Comparison of ENCODE assay signal across 10 mouse cellular contexts in the genomic region with DNA sequence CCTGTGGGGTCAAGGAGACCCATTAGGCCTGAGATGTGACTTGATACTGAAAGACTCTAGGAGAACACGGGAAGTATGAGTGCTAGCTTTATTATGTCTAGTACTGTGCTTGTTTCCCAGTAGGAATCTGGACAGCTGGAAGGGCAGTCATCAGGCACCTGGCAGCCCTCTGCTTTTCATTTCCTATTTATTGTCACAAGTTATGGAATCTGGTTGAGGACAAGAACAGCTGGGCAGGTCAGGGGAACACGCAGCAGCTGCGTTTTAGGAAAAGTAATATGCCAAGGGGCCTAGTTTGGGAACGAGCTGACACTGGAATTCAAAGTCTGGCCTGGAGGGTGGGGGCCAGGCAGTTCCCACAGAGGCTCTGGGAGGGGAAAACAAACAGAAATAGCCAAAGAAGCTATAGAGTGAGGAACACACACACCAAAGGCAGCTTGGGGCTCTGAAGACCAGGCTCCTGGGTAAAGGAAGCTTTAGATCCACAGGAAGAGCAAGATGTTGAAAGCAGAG. TPM values are rescaled to one million over a fixed set of nuclear protein-coding genes. Genes with fewer than 3 reads are reported as not detected.
A peak's percentile ranks its signal among the peaks of the same experiment; 100 is the strongest.
DNase-seq lines count a peak whose midpoint lies in the region; ATAC-seq and TF ChIP-seq lines count a peak whose summit lies in the region.
"Had no signal": no experiment of that assay in that cellular context is flagged by ENCODE, and none has a peak within 500 bp of the region (broad histone marks: within the 10 kb centered on the region; RNA-seq: fewer than 3 reads in every experiment).

No protein-coding gene starts in this region.

- H3K4me3 ChIP-seq in forebrain, embryonic 10.5 days = no peak overlapping the region
- H3K4me3 ChIP-seq in forebrain, embryonic 15.5 days = no peak overlapping the region
- H3K4me3 ChIP-seq in neural tube, embryonic 11.5 days (ENCODE audit: low read depth, low read length) = no peak overlapping the region
- H3K4me3 ChIP-seq in limb, embryonic 15.5 days = no peak overlapping the region
- no peak overlapping the region for H3K4me3 ChIP-seq in cerebellum, adult 2 months (replicated peaks; ENCODE audit: insufficient read depth, low read depth, low read length)

- TF ChIP-seq CTCF in cerebellum, adult 2 months (IDR thresholded peaks at IDR 0.05; ENCODE audit: borderline replicate concordance, insufficient read depth, low read depth, low read length) = no peak

- no peak for DNase-seq in forebrain, embryonic 10.5 days (ENCODE audit: extremely low spot score, low spot score)
- peak; percentile 25 for DNase-seq in neural tube, embryonic 11.5 days (ENCODE audit: low spot score)
- DNase-seq in neural tube, embryonic 10.5 days (ENCODE audit: extremely low spot score, low spot score) = no peak
- no peak for DNase-seq in thymus, postnatal 14 days
- no peak for DNase-seq in cerebellum, adult 2 months
- no peak for DNase-seq in left cerebral cortex, adult 11 months (ENCODE audit: low spot score)
- DNase-seq: cerebellum, adult 9-11 months; midbrain, embryonic 14.5 days had no signal

- no peaks in the 10 kb centered on the region for H3K27me3 ChIP-seq in forebrain, embryonic 10.5 days (ENCODE audit: poor library complexity, severe bottlenecking)
- no peaks in the 10 kb centered on the region for H3K27me3 ChIP-seq in forebrain, embryonic 15.5 days
- H3K27me3 ChIP-seq in neural tube, embryonic 11.5 days (ENCODE audit: control insufficient read depth, insufficient read depth, low read length) = no peaks in the 10 kb centered on the region
- H3K27me3 ChIP-seq in limb, embryonic 15.5 days = no peaks in the 10 kb centered on the region
- H3K27me3 ChIP-seq in cerebellum, adult 2 months (ENCODE audit: control insufficient read depth, insufficient read depth, low read length) = no peaks in the 10 kb centered on the region

- H3K9ac ChIP-seq in forebrain, embryonic 15.5 days (replicated peaks) = no peak overlapping the region
- no peak overlapping the region for H3K9ac ChIP-seq in neural tube, embryonic 11.5 days (ENCODE audit: low read length)
- no peak overlapping the region for H3K9ac ChIP-seq in limb, embryonic 15.5 days

- no peaks in the 10 kb centered on the region for H3K36me3 ChIP-seq in forebrain, embryonic 10.5 days (replicated peaks)
- H3K36me3 ChIP-seq in forebrain, embryonic 15.5 days = no peaks in the 10 kb centered on the region
- no peaks in the 10 kb centered on the region for H3K36me3 ChIP-seq in neural tube, embryonic 11.5 days (ENCODE audit: control insufficient read depth, insufficient read depth, low read length)
- H3K36me3 ChIP-seq in limb, embryonic 15.5 days = no peaks in the 10 kb centered on the region

- no peaks in the 10 kb centered on the region for H3K9me3 ChIP-seq in forebrain, embryonic 10.5 days
- no peaks in the 10 kb centered on the region for H3K9me3 ChIP-seq in forebrain, embryonic 15.5 days
- no peaks in the 10 kb centered on the region for H3K9me3 ChIP-seq in neural tube, embryonic 11.5 days (ENCODE audit: control insufficient read depth, low read length)
- no peaks in the 10 kb centered on the region for H3K9me3 ChIP-seq in limb, embryonic 15.5 days

- no peak for ATAC-seq in forebrain, embryonic 15.5 days (replicated peaks)
- ATAC-seq in neural tube, embryonic 11.5 days (ENCODE audit: insufficient read depth, low FRiP score, low TSS enrichment) = no peak
- ATAC-seq in limb, embryonic 15.5 days (ENCODE audit: insufficient number of reproducible peaks, low FRiP score, low TSS enrichment, low read depth) = peak; percentile 66

- TF ChIP-seq POLR2A in cerebellum, adult 2 months (IDR thresholded peaks at IDR 0.05; ENCODE audit: borderline replicate concordance, insufficient read depth, low read length) = no peak

- 0 out of 2 replicates have a peak overlapping the region, but pooled peaks have one; percentile 22 for H3K27ac ChIP-seq in forebrain, embryonic 10.5 days
- H3K27ac ChIP-seq in forebrain, embryonic 15.5 days (replicated peaks) = no peak overlapping the region
- H3K27ac ChIP-seq in neural tube, embryonic 11.5 days (ENCODE audit: low read depth, low read length) = no peak overlapping the region
- H3K27ac ChIP-seq in limb, embryonic 15.5 days = peak overlapping the region; percentile 85
- H3K27ac ChIP-seq in cerebellum, adult 2 months (ENCODE audit: insufficient read depth, low read length) = no peak overlapping the region

- peaks cover 34% of the 10 kb centered on the region for H3K4me1 ChIP-seq in forebrain, embryonic 10.5 days
- H3K4me1 ChIP-seq in forebrain, embryonic 15.5 days = no peaks in the 10 kb centered on the region
- H3K4me1 ChIP-seq in neural tube, embryonic 11.5 days (ENCODE audit: control insufficient read depth, insufficient read depth, low read length) = 0 out of 2 replicates have a peak, but pooled peaks cover 3% of the 10 kb centered on the region
- peaks cover 63% of the 10 kb centered on the region for H3K4me1 ChIP-seq in limb, embryonic 15.5 days
- H3K4me1 ChIP-seq in cerebellum, adult 2 months (ENCODE audit: control insufficient read depth, insufficient read depth, low read length) = peaks cover 24% of the 10 kb centered on the region

- 75% methylated on average over 4 of the region's 4 CpGs for WGBS in forebrain, embryonic 10.5 days
- WGBS in forebrain, embryonic 15.5 days = 79% methylated on average over 4 of the region's 4 CpGs
- 50% methylated on average over 4 of the region's 4 CpGs for WGBS in neural tube, embryonic 11.5 days
- WGBS in limb, embryonic 15.5 days = 4% methylated on average over 4 of the region's 4 CpGs
- WGBS in cerebellum, adult 2 months = 60% methylated on average over 4 of the region's 4 CpGs

- H3K4me2 ChIP-seq in forebrain, embryonic 15.5 days (replicated peaks) = no peak overlapping the region
- no peak overlapping the region for H3K4me2 ChIP-seq in neural tube, embryonic 11.5 days (ENCODE audit: low read depth)
- no peak overlapping the region for H3K4me2 ChIP-seq in limb, embryonic 15.5 days

RNA-seq across cellular contexts. Expression of a gene that starts 18.9 kb away (rescaled TPM):
- 9.2 and 9.6 TPM in 2 replicates for polyA plus RNA-seq in forebrain, embryonic 10.5 days (2016; fragmentation: Nextera tagmentation; extraction: Ambion mirVana)
- 8.7 and 9.9 TPM in 2 replicates for polyA plus RNA-seq in forebrain, embryonic 15.5 days (2015; fragmentation: Nextera tagmentation; extraction: Ambion mirVana)
- polyA plus RNA-seq in neural tube, embryonic 11.5 days (2014; fragmentation: Nextera tagmentation; extraction: Ambion mirVana) = 9.9 and 11.2 TPM in 2 replicates
- 28.1 and 30.8 TPM in 2 replicates for polyA plus RNA-seq in limb, embryonic 15.5 days (2015; fragmentation: Nextera tagmentation; extraction: Ambion mirVana)
- polyA plus RNA-seq in cerebellum, adult 2 months (2012; rRNA removed) = 28.1 and 29.4 TPM in 2 replicates

RNA-seq across cellular contexts. Expression of a gene that starts 19.5 kb away (rescaled TPM):
- 35.3 and 42.3 TPM in 2 replicates for polyA plus RNA-seq in forebrain, embryonic 10.5 days (2016; fragmentation: Nextera tagmentation; extraction: Ambion mirVana)
- polyA plus RNA-seq in forebrain, embryonic 15.5 days (2015; fragmentation: Nextera tagmentation; extraction: Ambion mirVana) = 34.8 and 36.4 TPM in 2 replicates
- 29.0 and 35.1 TPM in 2 replicates for polyA plus RNA-seq in neural tube, embryonic 11.5 days (2014; fragmentation: Nextera tagmentation; extraction: Ambion mirVana)
- polyA plus RNA-seq in limb, embryonic 15.5 days (2015; fragmentation: Nextera tagmentation; extraction: Ambion mirVana) = 28.5 and 29.1 TPM in 2 replicates
- polyA plus RNA-seq in cerebellum, adult 2 months (2012; rRNA removed) = 54.9 and 65.5 TPM in 2 replicates

RNA-seq across cellular contexts. Expression of a gene that starts 35.3 kb away (rescaled TPM):
- polyA plus RNA-seq in forebrain, embryonic 10.5 days (2016; fragmentation: Nextera tagmentation; extraction: Ambion mirVana) = 0.42 TPM in 1 of 2 replicates, not detected in the other
- polyA plus RNA-seq in forebrain, embryonic 15.5 days (2015; fragmentation: Nextera tagmentation; extraction: Ambion mirVana) = 0.36 and 0.51 TPM in 2 replicates
- polyA plus RNA-seq in neural tube, embryonic 11.5 days (2014; fragmentation: Nextera tagmentation; extraction: Ambion mirVana) = 0.45 and 0.48 TPM in 2 replicates
- polyA plus RNA-seq in limb, embryonic 15.5 days (2015; fragmentation: Nextera tagmentation; extraction: Ambion mirVana) = 0.72 and 3.0 TPM in 2 replicates
- polyA plus RNA-seq in cerebellum, adult 2 months (2012; rRNA removed) = 0.32 and 0.54 TPM in 2 replicates

RNA-seq across cellular contexts. Expression of a gene that starts 44.9 kb away (rescaled TPM):
- polyA plus RNA-seq in forebrain, embryonic 10.5 days (2016; fragmentation: Nextera tagmentation; extraction: Ambion mirVana) = 0.95 and 1.3 TPM in 2 replicates
- 0.96 and 1.2 TPM in 2 replicates for polyA plus RNA-seq in forebrain, embryonic 15.5 days (2015; fragmentation: Nextera tagmentation; extraction: Ambion mirVana)
- 0.49 and 1.4 TPM in 2 replicates for polyA plus RNA-seq in neural tube, embryonic 11.5 days (2014; fragmentation: Nextera tagmentation; extraction: Ambion mirVana)
- 1.0 and 1.8 TPM in 2 replicates for polyA plus RNA-seq in limb, embryonic 15.5 days (2015; fragmentation: Nextera tagmentation; extraction: Ambion mirVana)
- 2.2 and 2.4 TPM in 2 replicates for polyA plus RNA-seq in cerebellum, adult 2 months (2012; rRNA removed)

RNA-seq across cellular contexts. Expression of a gene that starts 51.5 kb away (rescaled TPM):
- not detected in 2 replicates for polyA plus RNA-seq in forebrain, embryonic 10.5 days (2016; fragmentation: Nextera tagmentation; extraction: Ambion mirVana)
- not detected in 2 replicates for polyA plus RNA-seq in forebrain, embryonic 15.5 days (2015; fragmentation: Nextera tagmentation; extraction: Ambion mirVana)
- not detected in 2 replicates for polyA plus RNA-seq in neural tube, embryonic 11.5 days (2014; fragmentation: Nextera tagmentation; extraction: Ambion mirVana)
- polyA plus RNA-seq in limb, embryonic 15.5 days (2015; fragmentation: Nextera tagmentation; extraction: Ambion mirVana) = not detected in 2 replicates
- 0.32 and 0.41 TPM in 2 replicates for polyA plus RNA-seq in cerebellum, adult 2 months (2012; rRNA removed)
- polyA plus RNA-seq: midbrain, embryonic 14.5 days had no signal

Comparison
In these comparisons a context has a peak if more than half of its experiments do, and no peak if none do; other contexts are left out.
1. H3K27ac ChIP-seq: peak in forebrain, embryonic 10.5 days (single experiment) and limb, embryonic 15.5 days (single experiment); none in forebrain, embryonic 15.5 days (single experiment), neural tube, embryonic 11.5 days (single experiment) and cerebellum, adult 2 months (single experiment).